Mouse (Mus musculus): ENCODE data around the gene Pcsk6. TPM values are rescaled to one million over a fixed set of nuclear protein-coding genes. Genes with fewer than 3 reads are reported as not detected.

Gene Pcsk6
- polyA plus RNA-seq, 2 experiments = 0.88 to 1.5 TPM

GRCm38 (mm10) chr7:65914761-65915301 lies 53.3 kb downstream of the Pcsk6 start:
- TF ChIP-seq CTCF (IDR thresholded peaks at IDR 0.05; ENCODE audit: low read depth) = no peak
- no peak for TF ChIP-seq EP300 (IDR thresholded peaks at IDR 0.05; ENCODE audit: low read depth)
- no peak overlapping the region for H3K4me3 ChIP-seq (ENCODE audit: insufficient read depth in 1 of 2, low read depth in 2 of 2, low read length in 2 of 2)
- no peaks in the 10 kb centered on the region for H3K9me3 ChIP-seq (ENCODE audit: control insufficient read depth, low read length)
- H3K36me3 ChIP-seq (replicated peaks; ENCODE audit: control insufficient read depth, insufficient read depth, low read depth) = no peaks in the 10 kb centered on the region
- H3K9ac ChIP-seq (replicated peaks) = no peak overlapping the region
- peak in 2 of 3 experiments; percentile 9 to 17 for DNase-seq (ENCODE audit: low read depth in 3 of 3, low spot score in 3 of 3)
- peaks cover 0 to 8% of the 10 kb centered on the region in 2 experiments; a peak in 2 of 4 replicates for H3K4me1 ChIP-seq (replicated peaks; ENCODE audit: control insufficient read depth in 2 of 2, insufficient read depth in 2 of 2, low read length in 1 of 2)
- 46% methylated on average over 11 of the region's 11 CpGs for WGBS (ENCODE audit: insufficient replicate concordance)
- H3K27ac ChIP-seq = no peak overlapping the region
- ATAC-seq (ENCODE audit: insufficient read depth) = peak; percentile 68
- no peaks in the 10 kb centered on the region for H3K27me3 ChIP-seq (ENCODE audit: control insufficient read depth, insufficient read depth, low read length)
- H3K4me2 ChIP-seq (ENCODE audit: low read depth) = no peak overlapping the region; the same call in 1 of the 2 replicates

DNA sequence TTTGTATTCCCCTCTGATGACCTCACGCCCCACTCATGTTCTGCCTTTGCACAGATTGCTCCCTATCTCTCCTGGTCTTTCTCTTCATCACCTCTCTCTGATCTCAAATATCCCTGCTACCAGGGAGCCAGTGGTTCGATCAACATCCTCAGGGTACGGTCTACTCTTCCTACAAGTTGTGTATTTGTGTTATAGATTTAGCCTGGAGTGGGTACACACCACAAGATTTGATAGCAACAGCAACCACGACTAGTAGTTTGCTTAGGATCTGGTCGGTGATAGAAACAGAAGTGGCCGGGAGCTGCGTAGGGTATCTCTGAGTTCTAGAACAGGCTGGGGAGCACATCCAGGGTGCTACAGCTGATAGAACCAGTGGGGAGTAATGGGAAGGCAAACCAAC lies 54.3 kb downstream of the Pcsk6 start:
- TF ChIP-seq EP300 (IDR thresholded peaks at IDR 0.05; ENCODE audit: low read depth) = no peak
- TF ChIP-seq CTCF (IDR thresholded peaks at IDR 0.05; ENCODE audit: low read depth) = no peak
- DNase-seq (ENCODE audit: low read depth in 3 of 3, low spot score in 3 of 3) (no peak), ATAC-seq (ENCODE audit: insufficient read depth) (no peak)
- Histone ChIP-seq H3K4me1 (replicated peaks; ENCODE audit: control insufficient read depth in 2 of 2, insufficient read depth in 2 of 2, low read length in 1 of 2) (peaks cover 0 to 8% of the 10 kb centered on the region in 2 experiments; a peak in 2 of 4 replicates), H3K36me3 (replicated peaks; ENCODE audit: control insufficient read depth, insufficient read depth, low read depth) (no peaks in the 10 kb centered on the region), H3K27ac (no peak overlapping the region), H3K4me2 (ENCODE audit: low read depth) (no peak overlapping the region), H3K9ac (replicated peaks) (no peak overlapping the region), H3K27me3 (ENCODE audit: control insufficient read depth, insufficient read depth, low read length) (no peaks in the 10 kb centered on the region), H3K9me3 (ENCODE audit: control insufficient read depth, low read length) (no peaks in the 10 kb centered on the region), H3K4me3 (ENCODE audit: insufficient read depth in 1 of 2, low read depth in 2 of 2, low read length in 2 of 2) (no peak overlapping the region)
- WGBS (ENCODE audit: insufficient replicate concordance) = 67% methylated on average over 7 of the region's 7 CpGs

- Histone ChIP-seq H3K4me2 (ENCODE audit: low read depth) (no peak overlapping the region), H3K4me1 (replicated peaks; ENCODE audit: control insufficient read depth in 2 of 2, insufficient read depth in 2 of 2, low read length in 1 of 2) (peaks cover 0 to 8% of the 10 kb centered on the region in 2 experiments; a peak in 2 of 4 replicates), H3K27ac (no peak overlapping the region), H3K9me3 (ENCODE audit: control insufficient read depth, low read length) (no peaks in the 10 kb centered on the region), H3K9ac (replicated peaks) (no peak overlapping the region), H3K36me3 (replicated peaks; ENCODE audit: control insufficient read depth, insufficient read depth, low read depth) (no peaks in the 10 kb centered on the region), H3K27me3 (ENCODE audit: control insufficient read depth, insufficient read depth, low read length) (no peaks in the 10 kb centered on the region), H3K4me3 (ENCODE audit: insufficient read depth in 1 of 2, low read depth in 2 of 2, low read length in 2 of 2) (no peak overlapping the region)
- DNase-seq (ENCODE audit: low read depth in 3 of 3, low spot score in 3 of 3) (no peak), ATAC-seq (ENCODE audit: insufficient read depth) (no peak)
- TF ChIP-seq EP300 (IDR thresholded peaks at IDR 0.05; ENCODE audit: low read depth) = no peak
- TF ChIP-seq CTCF (IDR thresholded peaks at IDR 0.05; ENCODE audit: low read depth) = no peak
- 66% methylated on average over 8 of the region's 8 CpGs for WGBS (ENCODE audit: insufficient replicate concordance)
Observed at GRCm38 (mm10) chr7:65916566-65916965, 55.0 kb downstream of the Pcsk6 start.

DNA sequence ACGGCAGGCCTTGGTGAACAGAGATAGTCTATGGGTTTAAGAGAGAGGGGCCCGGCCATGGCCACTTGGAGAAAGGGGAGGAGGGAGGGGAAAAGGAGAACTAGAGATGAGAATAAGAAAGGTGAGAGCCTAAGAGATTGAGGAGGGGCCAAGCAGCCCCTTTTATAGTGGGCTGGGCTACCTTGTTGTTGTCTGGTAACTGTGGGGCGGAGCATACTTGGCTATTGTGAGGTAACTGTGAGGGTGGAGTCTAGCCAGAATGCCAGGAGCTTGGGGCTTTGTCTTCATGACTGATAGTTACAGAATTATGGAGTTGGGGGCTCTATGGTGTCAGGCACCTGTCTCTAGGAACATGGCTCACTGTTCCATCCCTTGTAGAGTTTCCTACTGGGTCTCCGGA lies 56.9 kb downstream of the Pcsk6 start:
- peaks cover 0 to 8% of the 10 kb centered on the region in 2 experiments; a peak in 2 of 4 replicates for H3K4me1 ChIP-seq (replicated peaks; ENCODE audit: control insufficient read depth in 2 of 2, insufficient read depth in 2 of 2, low read length in 1 of 2)
- no peaks in the 10 kb centered on the region for H3K27me3 ChIP-seq (ENCODE audit: control insufficient read depth, insufficient read depth, low read length)
- DNase-seq (ENCODE audit: low read depth in 3 of 3, low spot score in 3 of 3) (no peak), ATAC-seq (ENCODE audit: insufficient read depth) (no peak)
- H3K4me3 ChIP-seq (ENCODE audit: insufficient read depth in 1 of 2, low read depth in 2 of 2, low read length in 2 of 2) = no peak overlapping the region
- H3K9me3 ChIP-seq (ENCODE audit: control insufficient read depth, low read length) = no peaks in the 10 kb centered on the region
- no peak overlapping the region for H3K4me2 ChIP-seq (ENCODE audit: low read depth)
- no peak overlapping the region for H3K27ac ChIP-seq
- 74% methylated on average over 4 of the region's 4 CpGs for WGBS (ENCODE audit: insufficient replicate concordance)
- TF ChIP-seq CTCF (IDR thresholded peaks at IDR 0.05; ENCODE audit: low read depth) = no peak
- no peak for TF ChIP-seq EP300 (IDR thresholded peaks at IDR 0.05; ENCODE audit: low read depth)
- H3K36me3 ChIP-seq (replicated peaks; ENCODE audit: control insufficient read depth, insufficient read depth, low read depth) = no peaks in the 10 kb centered on the region
- H3K9ac ChIP-seq (replicated peaks) = no peak overlapping the region

DNA sequence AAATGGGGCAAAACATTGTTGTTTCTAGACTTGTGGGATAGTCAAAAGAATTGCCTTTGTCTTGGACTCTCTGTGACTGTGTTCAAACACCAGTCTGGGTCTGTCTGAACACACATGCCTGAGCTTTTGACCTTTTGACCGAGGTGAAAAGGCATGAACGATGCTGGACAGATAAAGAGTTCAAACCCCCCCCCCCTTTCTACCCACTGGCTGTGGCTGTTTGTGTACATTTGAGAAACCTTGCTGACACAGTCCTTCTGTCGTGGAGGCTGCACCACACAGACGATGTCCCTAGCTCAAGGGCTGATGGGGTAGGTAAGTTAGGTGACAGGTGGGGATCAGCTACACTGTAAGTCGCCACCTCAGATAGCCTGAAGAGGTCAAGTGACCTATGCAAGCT lies 67.9 kb downstream of the Pcsk6 start:
- TF ChIP-seq CTCF (IDR thresholded peaks at IDR 0.05; ENCODE audit: low read depth) (no peak), EP300 (IDR thresholded peaks at IDR 0.05; ENCODE audit: low read depth) (no peak)
- Histone ChIP-seq H3K4me2 (ENCODE audit: low read depth) (no peak overlapping the region), H3K36me3 (replicated peaks; ENCODE audit: control insufficient read depth, insufficient read depth, low read depth) (no peaks in the 10 kb centered on the region), H3K4me1 (replicated peaks; ENCODE audit: control insufficient read depth in 2 of 2, insufficient read depth in 2 of 2, low read length in 1 of 2) (peaks cover 0 to 6% of the 10 kb centered on the region in 2 experiments; a peak in 2 of 4 replicates), H3K27me3 (ENCODE audit: control insufficient read depth, insufficient read depth, low read length) (no peaks in the 10 kb centered on the region), H3K9ac (replicated peaks) (no peak overlapping the region), H3K9me3 (ENCODE audit: control insufficient read depth, low read length) (no peaks in the 10 kb centered on the region), H3K4me3 (ENCODE audit: insufficient read depth in 1 of 2, low read depth in 2 of 2, low read length in 2 of 2) (no peak overlapping the region), H3K27ac (no peak overlapping the region)
- DNase-seq (ENCODE audit: low read depth in 3 of 3, low spot score in 3 of 3) (peak in 2 of 3 experiments; percentile 12 to 27), ATAC-seq (ENCODE audit: insufficient read depth) (0 out of 2 replicates have a peak, but pooled peaks have one; percentile 51)
- WGBS (ENCODE audit: insufficient replicate concordance) = 21% methylated on average over 5 of the region's 5 CpGs

All from liver, embryonic 14.5 days (tissue).